Mouse (Mus musculus) bone marrow, adult 2 months (tissue): ENCODE data around the gene Abcc10. TPM values are rescaled to one million over a fixed set of nuclear protein-coding genes. Genes with fewer than 3 reads are reported as not detected.
A peak's percentile ranks its signal among the peaks of the same experiment; 100 is the strongest.

Source experiments
- H3K27ac ChIP-seq: fragments of 200-500 bp; 2 replicates; pipeline ENCODE4 v1.5.1; 2012; ENCODE audit warnings: low read depth, mild to moderate bottlenecking, control low read depth, inconsistent platforms, low read length; ENCODE audit not compliant: control insufficient read depth, poor library complexity, insufficient read depth
- H3K4me1 ChIP-seq: fragments of 200-500 bp; 2 replicates; pipeline ENCODE4 v1.6.1; 2011; ENCODE audit warnings: low read length; ENCODE audit not compliant: control insufficient read depth, insufficient read depth
- H3K4me3 ChIP-seq: fragments of 200-500 bp; replicated peaks from 2 replicates; pipeline ENCODE3; 2011; ENCODE audit warnings: mild to moderate bottlenecking, low read depth, low read length, control low read depth; ENCODE audit not compliant: control insufficient read depth
- CTCF ChIP-seq: fragments of 200-500 bp; IDR thresholded peaks from 2 replicates; pipeline ENCODE4 v1.5.1; 2011; ENCODE audit warnings: low read length, control low read depth; ENCODE audit not compliant: control insufficient read depth, insufficient read depth
- POLR2A ChIP-seq: fragments of 200-500 bp; IDR thresholded peaks from 2 replicates; pipeline ENCODE4 v1.6.1; 2011; ENCODE audit warnings: low read depth, mild to moderate bottlenecking, control low read depth, low read length, borderline replicate concordance; ENCODE audit not compliant: control insufficient read depth
- WGBS: fragments of 180-500 bp; shearing (Covaris S2); methylation state at CpG from one replicate; pipeline ENCODE4 v1.1.7; 2018; 5-methylcytosine and 5-hydroxymethylcytosine counted together
- polyA plus RNA-seq: library from polyadenylated mRNA; stranded (reverse); fragments of >200 nt; gene quantifications from 2 replicates; pipeline ENCODE4 v1.2.4, GENCODE M21; 2011; ENCODE audit warnings: low replicate concordance; ENCODE audit not compliant: missing spikeins, insufficient read depth, insufficient read length

Gene Abcc10
- 4.0 and 9.0 TPM in 2 replicates for polyA plus RNA-seq

- TF ChIP-seq CTCF (peak; percentile 15; the same call in 1 of the 2 replicates), POLR2A (peak; percentile 91; the same call in 1 of the 2 replicates)
- H3K4me3 ChIP-seq, result peak within 1 kb of the TSS; percentile 92
- under 1% methylated on average over 40 of the region's 40 CpGs for WGBS
Measured at GRCm38 (mm10) chr17:46327906-46328534, at the start of gene Abcc10. TSS of gene Abcc10 (minus strand) at chr17:46328352.

GRCm38 (mm10) chr17:46371783-46372182, 43.6 kb upstream of the Abcc10 start:
- H3K4me1 ChIP-seq, result no peaks in the 10 kb centered on the region
- WGBS, result 45% methylated on average over 3 of the region's 3 CpGs
- H3K27ac ChIP-seq, result no peak overlapping the region
- TF ChIP-seq CTCF, result peak; percentile 69
- TF ChIP-seq POLR2A, result no peak
- no peak overlapping the region for H3K4me3 ChIP-seq

More at GRCm38 (mm10) chr17:46327906-46328534, at the start of gene Abcc10:
- Histone ChIP-seq H3K4me1 (no peaks in the 10 kb centered on the region; the same call in 1 of the 2 replicates), H3K27ac (peak within 1 kb of the TSS; percentile 84)

GRCm38 (mm10) chr17:46351026-46351700, 23.0 kb upstream of the Abcc10 start:
- Histone ChIP-seq H3K27ac (no peak overlapping the region), H3K4me1 (no peaks in the 10 kb centered on the region), H3K4me3 (no peak overlapping the region)
- WGBS, result 81% methylated on average over 8 of the region's 8 CpGs
- TF ChIP-seq CTCF (no peak), POLR2A (no peak)

GRCm38 (mm10) chr17:46341208-46341607, 13.1 kb upstream of the Abcc10 start:
- Histone ChIP-seq H3K4me3 (no peak overlapping the region), H3K4me1 (no peaks in the 10 kb centered on the region; the same call in 1 of the 2 replicates), H3K27ac (no peak overlapping the region)
- WGBS, result 14% methylated on average over 7 of the region's 7 CpGs
- TF ChIP-seq CTCF, result no peak
- no peak for TF ChIP-seq POLR2A

GRCm38 (mm10) chr17:46336475-46336874, 8.3 kb upstream of the Abcc10 start:
- H3K27ac ChIP-seq, result no peak overlapping the region
- WGBS, result 41% methylated on average over 5 of the region's 5 CpGs
- TF ChIP-seq POLR2A (no peak), CTCF (peak; percentile 67)
- H3K4me1 ChIP-seq, result no peaks in the 10 kb centered on the region
- H3K4me3 ChIP-seq, result no peak overlapping the region

GRCm38 (mm10) chr17:46328723-46329122, 571 bp upstream of the Abcc10 start:
- TF ChIP-seq CTCF (no peak), POLR2A (no peak)
- H3K4me1 ChIP-seq, result no peaks in the 10 kb centered on the region; the same call in 1 of the 2 replicates
- H3K4me3 ChIP-seq, result no peak overlapping the region
- WGBS, result 68% methylated on average over 6 of the region's 6 CpGs
- no peak overlapping the region for H3K27ac ChIP-seq

- no peaks in the 10 kb centered on the region; the same call in 1 of the 2 replicates for H3K4me1 ChIP-seq
- TF ChIP-seq POLR2A (no peak), CTCF (no peak)
- peak overlapping the region; percentile 84 for H3K27ac ChIP-seq
- 4% methylated on average over 27 of the region's 27 CpGs for WGBS
- peak overlapping the region; percentile 92 for H3K4me3 ChIP-seq
Measured at GRCm38 (mm10) chr17:46327413-46327905, 693 bp downstream of the Abcc10 start.

GRCm38 (mm10) chr17:46322046-46322823, 5.9 kb downstream of the Abcc10 start:
- no peak overlapping the region for H3K4me3 ChIP-seq
- WGBS, result 87% methylated on average over 14 of the region's 14 CpGs
- TF ChIP-seq CTCF (no peak), POLR2A (no peak)
- H3K4me1 ChIP-seq, result no peaks in the 10 kb centered on the region
- no peak overlapping the region for H3K27ac ChIP-seq
